Mouse (Mus musculus) heart, postnatal 0 days (tissue): Measurements from ENCODE around the gene Foxn3.

ENCODE experiments used
- CTCF ChIP-seq: IDR thresholded peaks from 2 replicates; pipeline ENCODE4 v1.5.1; 2016; ENCODE audit warnings: antibody characterized with exemption, control low read depth, low read depth
- EP300 ChIP-seq: IDR thresholded peaks from 2 replicates; pipeline ENCODE4 v1.6.1; 2016; ENCODE audit warnings: antibody characterized with exemption, low read depth

- TF ChIP-seq CTCF (no peak), EP300 (no peak)
Measured at GRCm38 (mm10) chr12:99363024-99363423, 200.4 kb downstream of the Foxn3 start.
